In the genomic region with DNA sequence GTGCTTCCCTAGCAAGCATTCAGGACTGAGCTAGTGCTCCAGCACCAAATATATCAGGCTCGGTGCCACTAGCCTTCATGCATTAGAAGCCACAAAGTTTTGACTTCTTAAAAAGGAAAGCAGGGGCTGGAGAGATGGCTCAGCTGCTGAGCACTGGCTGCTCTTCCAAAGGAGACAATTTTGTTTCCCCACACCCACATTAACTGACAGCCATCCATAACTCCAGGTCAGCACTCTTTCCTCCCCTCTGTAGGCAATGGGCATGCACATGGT, we compare ENCODE assay signal across 29 mouse cellular contexts. TPM values are rescaled to one million over a fixed set of nuclear protein-coding genes. Genes with fewer than 3 reads are reported as not detected.
DNase-seq lines count a peak whose midpoint lies in the region; ATAC-seq and TF ChIP-seq lines count a peak whose summit lies in the region.
"Had no signal": no experiment of that assay in that cellular context is flagged by ENCODE, and none has a peak within 500 bp of the region (broad histone marks: within the 10 kb centered on the region; RNA-seq: fewer than 3 reads in every experiment).

No protein-coding gene starts in this region.

- H3ac ChIP-seq in myocyte (ENCODE audit: control insufficient read depth, insufficient read length) = no peak overlapping the region

- no peaks in the 10 kb centered on the region for H3K79me2 ChIP-seq in myocyte (ENCODE audit: control insufficient read depth, insufficient read depth)

- no peak overlapping the region for H3K9ac ChIP-seq in lung, embryonic 14.5 days
- H3K9ac ChIP-seq: embryonic facial prominence, embryonic 13.5 days; embryonic facial prominence, embryonic 15.5 days; forebrain, embryonic 12.5 days had no signal

- no peaks in the 10 kb centered on the region for H3K9me3 ChIP-seq in lung, embryonic 14.5 days (ENCODE audit: low read depth, low read length)
- H3K9me3 ChIP-seq: embryonic facial prominence, embryonic 13.5 days; embryonic facial prominence, embryonic 15.5 days; forebrain, embryonic 10.5 days; forebrain, embryonic 12.5 days had no signal

- H3K27ac ChIP-seq in lung, embryonic 14.5 days (ENCODE audit: low read depth) = no peak overlapping the region
- H3K27ac ChIP-seq: embryonic facial prominence, embryonic 13.5 days; embryonic facial prominence, embryonic 15.5 days; forebrain, embryonic 10.5 days; forebrain, embryonic 12.5 days had no signal

- H3K27me3 ChIP-seq in lung, embryonic 14.5 days (ENCODE audit: insufficient read depth, low read length) = no peaks in the 10 kb centered on the region
- no peaks in the 10 kb centered on the region for H3K27me3 ChIP-seq in myocyte (ENCODE audit: control insufficient read depth, insufficient read depth, insufficient read length)
- H3K27me3 ChIP-seq: CH12.LX; embryonic facial prominence, embryonic 13.5 days; embryonic facial prominence, embryonic 15.5 days; forebrain, embryonic 12.5 days; Patski had no signal

- no peaks in the 10 kb centered on the region for H3K36me3 ChIP-seq in lung, embryonic 14.5 days (ENCODE audit: insufficient read depth)
- no peaks in the 10 kb centered on the region for H3K36me3 ChIP-seq in myocyte (ENCODE audit: control insufficient read depth, insufficient read depth)
- H3K36me3 ChIP-seq: embryonic facial prominence, embryonic 13.5 days; embryonic facial prominence, embryonic 15.5 days; forebrain, embryonic 10.5 days; forebrain, embryonic 12.5 days; G1E had no signal

- DNase-seq in heart, adult 11 months = peak; percentile 68
- no peak for DNase-seq in heart, postnatal 25 days (ENCODE audit: low spot score)
- peak; percentile 62 for DNase-seq in lung, embryonic 14.5 days
- no peak for DNase-seq in lung, postnatal 25 days (ENCODE audit: low spot score)
- peak; percentile 21 for DNase-seq in lung, postnatal 10 days
- DNase-seq in lung, postnatal 36 days = no peak
- DNase-seq: adrenal gland, adult 8-10 months; adrenal gland, postnatal 14 days; adrenal gland, postnatal 36 days; B cell, adult 2 months; cerebellum, adult 11 months; cerebellum, adult 18-20 months; cerebellum, adult 8-10 months; cerebellum, adult 9-11 months; cerebellum, postnatal 14 days; cerebellum, postnatal 36 days; embryo, embryonic 11 days had no signal

- no peaks in the 10 kb centered on the region for H3K4me1 ChIP-seq in lung, embryonic 14.5 days (ENCODE audit: insufficient read depth)

- no peak for TF ChIP-seq POLR2A in myocyte (IDR thresholded peaks at IDR 0.05; ENCODE audit: insufficient read length, low read depth)

- intact Hi-C loops in heart, postnatal 25 days (cut with DNase I) = no loop called here

- no peak for TF ChIP-seq CTCF in lung, embryonic 14.5 days (IDR thresholded peaks at IDR 0.05; ENCODE audit: low read depth)

- no peak overlapping the region for H3K4me3 ChIP-seq in lung, embryonic 14.5 days (ENCODE audit: low read depth, low read length)
- no peak overlapping the region for H3K4me3 ChIP-seq in myocyte
- H3K4me3 ChIP-seq: embryonic facial prominence, embryonic 13.5 days; embryonic facial prominence, embryonic 15.5 days; erythroblast, embryonic 14.5 days; forebrain, embryonic 10.5 days; forebrain, embryonic 12.5 days had no signal

- no peak overlapping the region for H3K4me2 ChIP-seq in lung, embryonic 14.5 days
- peak overlapping the region; percentile 46 for H3K4me2 ChIP-seq in myocyte (ENCODE audit: low read depth)
- H3K4me2 ChIP-seq: embryonic facial prominence, embryonic 13.5 days; embryonic facial prominence, embryonic 15.5 days; forebrain, embryonic 12.5 days had no signal

- peak; percentile 23; the same call in 1 of the 2 replicates for ATAC-seq in lung, embryonic 14.5 days (ENCODE audit: insufficient read depth)
- ATAC-seq in megakaryocyte-erythroid progenitor cell, adult 5-6 weeks (replicated peaks; ENCODE audit: low FRiP score, low TSS enrichment, poor library complexity, severe bottlenecking) = no peak
- ATAC-seq: CD4-positive, CD25-positive, alpha-beta regulatory T cell, adult 4 months; forebrain, embryonic 14.5 days; Patski had no signal

- 52% methylated on average over 1 of the region's 1 CpGs for WGBS in lung, embryonic 14.5 days

TF ChIP-seq in myocyte, 11 proteins besides CTCF, POLR2A, EP300 and RAD21:
- TF ChIP-seq E2F4 (IDR thresholded peaks at IDR 0.05; ENCODE audit: insufficient read depth) = no peak
- no peak for TF ChIP-seq MYOG (IDR thresholded peaks at IDR 0.05; ENCODE audit: control insufficient read depth in 1 of 3, insufficient read depth in 1 of 3, insufficient read length in 2 of 3, low read depth in 2 of 3)
- TF ChIP-seq CEBPB (IDR thresholded peaks at IDR 0.05; ENCODE audit: insufficient read depth, poor library complexity, severe bottlenecking) = no peak
- no peak for TF ChIP-seq MYOD1 (IDR thresholded peaks at IDR 0.05; ENCODE audit: control insufficient read depth in 1 of 3, insufficient read length in 2 of 3, low read depth in 2 of 3)
- TF ChIP-seq USF1 (IDR thresholded peaks at IDR 0.05; ENCODE audit: low read depth) = no peak
- TF ChIP-seq TCF12 (IDR thresholded peaks at IDR 0.05; ENCODE audit: insufficient read depth, poor library complexity, severe bottlenecking) = no peak
- no peak for TF ChIP-seq TCF3 (IDR thresholded peaks at IDR 0.05; ENCODE audit: insufficient read length, low read depth)
- TF ChIP-seq SRF (IDR thresholded peaks at IDR 0.05; ENCODE audit: control insufficient read depth, insufficient read length, low read depth) = no peak
- TF ChIP-seq POLR2AphosphoS2 (IDR thresholded peaks at IDR 0.05; ENCODE audit: insufficient read length, low read depth) = no peak
- no peak for TF ChIP-seq REST (IDR thresholded peaks at IDR 0.05; ENCODE audit: insufficient read depth, insufficient read length)
- no peak for TF ChIP-seq MAX (IDR thresholded peaks at IDR 0.05; ENCODE audit: low read depth)

RNA-seq across cellular contexts. Expression of a gene that starts 55.6 kb away (rescaled TPM):
- 1 to 10 TPM; 5.3 to 7.6 TPM for total RNA-seq in heart, postnatal 25 days (2021)
- polyA plus RNA-seq in lung, embryonic 14.5 days (2014; fragmentation: Nextera tagmentation; extraction: Ambion mirVana) = 60.3 and 63.1 TPM in 2 replicates
- 75.2 TPM for polyA plus RNA-seq in myocyte (2012; fragmentation: generic; extraction: Trizol)
- total RNA-seq in megakaryocyte-erythroid progenitor cell, adult 5-6 weeks (2014; fragmentation: Nextera tagmentation) = 43.6 and 50.7 TPM in 2 replicates
- total RNA-seq in megakaryocyte-erythroid progenitor cell, adult 5-6 weeks (2017) = 25.0 and 30.1 TPM in 2 replicates

Comparison
In these comparisons a context has a peak if more than half of its experiments do, and no peak if none do; other contexts are left out.
1. DNase-seq: peak in heart, adult 11 months (single experiment), lung, embryonic 14.5 days (single experiment) and lung, postnatal 10 days (single experiment); none in heart, postnatal 25 days (single experiment), lung, postnatal 25 days (single experiment) and lung, postnatal 36 days (single experiment).